Mouse (Mus musculus): ENCODE data around the gene Zmat3.

Zmat3 gene

GRCm38 (mm10) chr3:32365546-32366245 lies at the start of gene Zmat3:
Gene Zmat3, minus strand, starts transcription at chr3:32366014.
- peak; percentile 86 for DNase-seq (ENCODE audit: extremely low spot score)

- no peak for DNase-seq (ENCODE audit: extremely low spot score)
Measured at GRCm38 (mm10) chr3:32414381-32414780, 48.6 kb upstream of the Zmat3 start.

DNA sequence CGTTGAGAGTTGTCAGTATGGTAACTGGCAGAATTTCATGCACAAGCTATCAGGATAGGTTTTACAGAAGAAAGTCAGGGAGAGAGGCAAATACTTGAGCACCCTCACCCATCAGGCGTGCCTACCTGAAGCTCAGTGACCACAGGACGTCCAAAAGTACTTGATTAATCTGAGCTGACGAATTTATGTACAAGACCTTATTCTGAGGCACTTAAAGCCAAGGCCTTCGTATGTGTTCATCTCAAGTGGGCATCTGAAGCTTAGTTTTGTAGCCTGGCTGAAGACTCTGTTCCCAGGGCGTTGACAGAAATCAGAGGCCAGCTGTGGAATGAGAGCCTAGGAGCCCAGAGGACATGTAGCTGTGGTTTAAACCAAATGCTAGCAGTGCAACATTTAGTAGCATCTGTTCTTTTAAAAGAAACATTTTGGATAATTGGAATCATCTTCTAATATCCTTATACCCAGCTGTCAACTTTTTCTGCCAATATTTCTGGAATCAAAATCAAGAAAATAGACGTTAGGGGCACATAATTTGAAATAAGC lies 46.8 kb upstream of the Zmat3 start:
- DNase-seq (ENCODE audit: extremely low spot score), result no peak

GRCm38 (mm10) chr3:32408811-32409273 lies 43.0 kb upstream of the Zmat3 start:
- no peak for DNase-seq (ENCODE audit: extremely low spot score)

- no peak for DNase-seq (ENCODE audit: extremely low spot score)
Measured at GRCm38 (mm10) chr3:32406804-32407203, 41.0 kb upstream of the Zmat3 start.

GRCm38 (mm10) chr3:32405699-32406098 lies 39.9 kb upstream of the Zmat3 start:
- DNase-seq (ENCODE audit: extremely low spot score), result no peak

- DNase-seq (ENCODE audit: extremely low spot score), result no peak
Measured at GRCm38 (mm10) chr3:32402990-32403885, 37.4 kb upstream of the Zmat3 start.

DNA sequence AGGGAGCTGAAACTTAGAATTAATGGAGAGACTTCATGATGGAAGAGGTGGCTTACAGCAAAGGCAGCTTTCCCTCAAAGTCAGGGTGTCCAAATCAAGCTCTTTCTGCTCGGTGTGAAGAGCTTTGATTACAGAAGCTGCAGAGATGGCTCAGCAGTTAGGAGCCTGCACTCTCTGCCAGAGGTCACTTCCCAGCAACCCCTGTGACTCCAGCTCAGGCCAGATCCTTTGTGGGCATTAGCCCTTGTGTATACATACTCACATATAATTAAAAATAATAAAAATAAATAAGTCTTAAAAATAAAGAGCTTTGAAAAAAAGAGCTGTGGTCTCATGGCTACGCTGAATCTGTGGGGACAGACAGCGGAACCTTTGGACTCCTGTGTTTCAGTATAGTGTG lies 35.8 kb upstream of the Zmat3 start:
- no peak for DNase-seq (ENCODE audit: extremely low spot score)

DNA sequence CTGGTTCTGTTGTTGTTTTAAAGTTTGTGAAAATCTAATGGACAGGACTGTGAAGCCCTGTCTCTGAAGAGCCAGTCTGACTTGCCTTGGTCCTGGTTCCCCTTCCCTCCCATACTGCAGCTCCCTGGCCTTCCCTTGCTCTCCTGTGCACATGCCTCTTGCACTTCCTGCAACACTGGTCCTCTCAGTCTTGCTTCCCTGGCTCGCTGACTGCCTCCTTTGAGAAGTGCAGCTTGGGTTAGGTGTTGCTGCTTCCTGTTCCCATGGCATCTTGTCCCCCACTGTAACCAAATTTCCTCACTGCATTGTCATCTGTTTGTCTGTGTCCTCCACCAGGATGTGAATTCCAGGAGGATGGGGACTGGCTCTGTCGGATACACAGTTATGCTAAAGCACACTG lies 34.1 kb upstream of the Zmat3 start:
- DNase-seq (ENCODE audit: extremely low spot score), result peak; percentile 8

DNA sequence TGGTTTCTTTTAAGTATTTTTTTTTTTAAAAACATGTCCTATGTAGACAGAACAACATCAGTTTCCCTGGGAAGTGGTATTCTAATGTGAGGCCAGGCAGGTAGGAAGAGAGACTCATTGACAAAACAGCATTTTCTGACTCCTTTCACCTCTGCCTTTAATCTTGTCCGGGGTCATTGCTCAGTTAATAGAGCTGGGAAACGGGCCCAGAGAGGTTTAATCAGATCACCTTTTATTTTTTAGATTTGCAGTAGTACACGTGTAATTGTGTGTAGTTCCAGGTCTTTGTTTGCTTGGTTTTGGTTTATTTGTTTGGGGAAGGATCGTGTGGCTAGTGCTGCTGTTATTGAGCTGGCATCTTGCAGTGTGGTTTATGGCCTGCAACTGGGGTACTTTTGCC lies 33.6 kb upstream of the Zmat3 start:
- no peak for DNase-seq (ENCODE audit: extremely low spot score)

- no peak for DNase-seq (ENCODE audit: extremely low spot score)
Measured at GRCm38 (mm10) chr3:32398623-32399022, 32.8 kb upstream of the Zmat3 start.

- DNase-seq (ENCODE audit: extremely low spot score), result no peak
Measured at GRCm38 (mm10) chr3:32398175-32398538, 32.3 kb upstream of the Zmat3 start.

GRCm38 (mm10) chr3:32397461-32398174 lies 31.8 kb upstream of the Zmat3 start, which contains the start of gene Pik3ca:
Gene Pik3ca, plus strand, starts transcription at chr3:32397671.
- DNase-seq (ENCODE audit: extremely low spot score), result peak; percentile 67

GRCm38 (mm10) chr3:32396794-32397460 lies 31.1 kb upstream of the Zmat3 start:
- DNase-seq (ENCODE audit: extremely low spot score), result peak; percentile 97

GRCm38 (mm10) chr3:32395771-32396551 lies 30.1 kb upstream of the Zmat3 start:
- peak; percentile 48 for DNase-seq (ENCODE audit: extremely low spot score)

- no peak for DNase-seq (ENCODE audit: extremely low spot score)
Measured at GRCm38 (mm10) chr3:32393986-32394385, 28.2 kb upstream of the Zmat3 start.

DNA sequence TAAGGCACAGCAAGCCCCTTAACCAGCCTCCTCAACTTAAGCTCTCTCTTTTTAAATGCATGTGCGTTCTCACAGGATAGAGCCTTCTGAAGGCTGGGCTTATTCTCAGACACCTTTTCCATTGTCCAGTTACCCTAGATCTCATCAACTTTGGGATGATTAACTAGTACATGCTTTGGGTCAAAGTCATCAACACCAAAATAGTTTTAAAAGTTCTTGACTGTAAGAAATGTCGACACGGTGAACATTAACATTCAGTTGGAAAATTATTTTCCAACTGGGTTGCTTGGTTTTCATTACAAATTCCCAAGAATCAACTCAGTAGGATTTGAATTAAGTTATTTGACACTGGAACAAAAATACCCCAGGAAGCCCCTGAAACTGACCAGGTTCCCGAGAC lies 27.0 kb upstream of the Zmat3 start:
- no peak for DNase-seq (ENCODE audit: extremely low spot score)

- no peak for DNase-seq (ENCODE audit: extremely low spot score)
Measured at GRCm38 (mm10) chr3:32381556-32381955, 15.7 kb upstream of the Zmat3 start.

GRCm38 (mm10) chr3:32379891-32380290 lies 14.1 kb upstream of the Zmat3 start:
- DNase-seq (ENCODE audit: extremely low spot score), result no peak

DNA sequence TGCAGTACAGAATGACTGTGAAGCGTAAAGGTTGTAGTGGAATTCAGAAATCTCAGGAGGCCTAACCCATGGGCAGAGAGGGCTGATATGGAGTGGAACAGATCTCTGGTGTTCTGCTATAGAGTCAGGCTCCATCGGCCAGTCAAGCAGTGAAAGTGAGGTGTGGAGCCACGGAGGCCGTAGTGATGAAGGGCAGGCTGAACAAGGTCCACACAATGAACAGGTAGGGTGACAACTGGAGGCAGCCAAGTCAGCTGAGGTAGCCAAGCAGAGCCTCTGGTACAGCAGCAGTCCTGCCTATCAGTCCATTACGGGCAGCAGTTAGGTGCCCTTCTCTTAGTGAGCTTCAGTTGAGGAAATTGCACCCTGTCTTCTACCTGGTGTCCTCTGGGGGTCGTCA lies 7.4 kb upstream of the Zmat3 start:
- DNase-seq (ENCODE audit: extremely low spot score), result no peak

GRCm38 (mm10) chr3:32372470-32372869 lies 6.7 kb upstream of the Zmat3 start:
- no peak for DNase-seq (ENCODE audit: extremely low spot score)

All from embryo, embryonic 9.5 days (tissue).